Mouse (Mus musculus) liver, embryonic 16.5 days (tissue): ENCODE results near the gene Trit1. TPM values are rescaled to one million over a fixed set of nuclear protein-coding genes. Genes with fewer than 3 reads are reported as not detected.

ENCODE experiments used
- ATAC-seq: fragments of 200-750 bp; cut with Nextera tagmentation; 2 replicates; pipeline ENCODE4 v1.8.0; 2017; ENCODE audit warnings: low read depth, mild to moderate bottlenecking, moderate number of reproducible peaks, moderate library complexity
- H3K27ac ChIP-seq: fragments of 300-500 bp; sonication (generic); 2 replicates; pipeline ENCODE4 v1.5.1; 2014; ENCODE audit warnings: mild to moderate bottlenecking, low read length
- H3K27me3 ChIP-seq: fragments of 300-500 bp; sonication (generic); 2 replicates; pipeline ENCODE4 v1.6.1; 2014; ENCODE audit warnings: low read depth, low read length, mixed read lengths; ENCODE audit not compliant: control insufficient read depth, insufficient read depth
- H3K36me3 ChIP-seq: fragments of 300-500 bp; sonication (generic); 2 replicates; pipeline ENCODE4 v1.6.1; 2014; ENCODE audit warnings: mild to moderate bottlenecking; ENCODE audit not compliant: control insufficient read depth, insufficient read depth
- H3K4me1 ChIP-seq: fragments of 300-500 bp; sonication (generic); 2 replicates; pipeline ENCODE4 v1.6.1; 2014; ENCODE audit warnings: low read depth, low read length, mixed read lengths; ENCODE audit not compliant: control insufficient read depth
- H3K4me2 ChIP-seq: fragments of 300-500 bp; sonication (generic); 2 replicates; pipeline ENCODE4 v1.6.1; 2014; ENCODE audit warnings: low read depth, low read length, mixed read lengths
- H3K4me3 ChIP-seq: fragments of 300-500 bp; sonication (generic); 2 replicates; pipeline ENCODE4 v1.5.1; 2014; ENCODE audit warnings: low read depth, mild to moderate bottlenecking, low read length
- H3K9ac ChIP-seq: fragments of 300-500 bp; sonication (generic); 2 replicates; pipeline ENCODE4 v1.6.1; 2014; ENCODE audit warnings: low read depth, low read length
- H3K9me3 ChIP-seq: fragments of 300-500 bp; sonication (generic); replicated peaks from 2 replicates; pipeline ENCODE4 v1.6.1; 2016; ENCODE audit warnings: low read length; ENCODE audit not compliant: control insufficient read depth
- whole genome bisulfite sequencing: fragments of 180-500 bp; shearing (Covaris S2); extraction: QIAGEN DNeasy Blood & Tissue Kit; methylation state at CpG from one replicate; pipeline ENCODE4 v1.1.7; 2014; ENCODE audit not compliant: insufficient replicate concordance; 5-methylcytosine and 5-hydroxymethylcytosine counted together
- polyA plus RNA-seq: library from polyadenylated mRNA; unstranded; fragments of >200 nt; fragmentation: Nextera tagmentation; extraction: Ambion mirVana; gene quantifications from 2 replicates; pipeline ENCODE4 v1.2.1, GENCODE M21; 2015

Trit1 gene
- polyA plus RNA-seq = 6.3 and 7.0 TPM in 2 replicates

DNA sequence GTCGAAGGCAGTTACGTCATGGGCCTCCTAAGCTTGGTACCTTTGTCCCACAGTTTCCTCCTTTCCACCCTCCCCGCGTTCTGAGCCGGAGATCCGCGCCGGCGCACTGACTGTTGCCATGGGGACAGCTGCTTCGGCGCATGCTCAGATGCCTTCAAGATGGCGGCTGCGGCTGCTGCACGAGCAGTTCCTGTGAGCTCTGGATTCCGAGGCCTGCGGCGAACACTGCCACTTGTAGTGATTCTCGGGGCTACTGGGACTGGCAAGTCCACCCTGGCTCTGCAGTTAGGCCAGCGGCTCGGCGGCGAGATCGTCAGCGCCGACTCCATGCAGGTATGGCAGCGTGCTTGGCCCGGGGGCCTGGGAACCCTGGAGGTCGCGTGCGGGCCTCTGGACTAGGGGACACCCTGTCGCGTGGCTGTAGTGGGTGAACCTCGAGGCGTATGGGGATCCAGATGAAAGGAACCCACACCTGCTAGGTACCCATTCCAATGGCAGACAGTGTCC is at the start of gene Trit1:
Gene Trit1 (plus strand): TSS at position 147 of the 507 bp plus-strand sequence.
- peak within 1 kb of the TSS; percentile 81 for H3K9ac ChIP-seq
- H3K36me3 ChIP-seq = no peaks in the 10 kb centered on the region
- no peaks in the 10 kb centered on the region for H3K9me3 ChIP-seq
- under 1% methylated on average over 34 of the region's 34 CpGs for WGBS
- peaks cover 14% of the 10 kb centered on the region for H3K4me1 ChIP-seq
- peak; percentile 92 for ATAC-seq
- peak within 1 kb of the TSS; percentile 4; the same call in 1 of the 2 replicates for H3K27ac ChIP-seq
- H3K27me3 ChIP-seq = no peaks in the 10 kb centered on the region; the same call in 1 of the 2 replicates
- H3K4me2 ChIP-seq = peak within 1 kb of the TSS; percentile 75
- H3K4me3 ChIP-seq = peak within 1 kb of the TSS; percentile 85

DNA sequence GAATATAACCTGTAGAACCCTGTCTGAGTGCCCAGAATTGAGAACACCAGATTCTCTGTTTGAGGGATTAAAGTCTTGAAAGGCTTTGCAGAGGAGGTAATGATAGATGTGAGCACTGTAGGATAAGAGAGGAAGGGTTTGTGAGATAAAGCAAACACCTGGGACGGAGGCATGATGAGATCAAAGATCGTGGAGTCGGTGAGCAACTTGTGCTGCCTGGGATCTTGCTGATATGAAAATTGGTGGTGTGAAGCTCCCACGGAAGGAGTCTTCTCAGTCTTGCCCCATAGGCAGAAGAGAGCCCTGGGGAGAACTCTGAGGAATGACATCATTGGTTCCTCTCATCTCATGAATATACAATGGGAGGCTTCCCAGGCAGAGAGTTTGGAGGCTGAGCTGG is 48.3 kb upstream of the Trit1 start:
- Histone ChIP-seq H3K4me2 (no peak overlapping the region), H3K27ac (no peak overlapping the region), H3K9ac (no peak overlapping the region), H3K4me3 (no peak overlapping the region), H3K9me3 (no peaks in the 10 kb centered on the region), H3K36me3 (no peaks in the 10 kb centered on the region), H3K4me1 (no peaks in the 10 kb centered on the region), H3K27me3 (peaks cover 5% of the 10 kb centered on the region)
- ATAC-seq = no peak
- 46% methylated on average over 4 of the region's 4 CpGs for WGBS

DNA sequence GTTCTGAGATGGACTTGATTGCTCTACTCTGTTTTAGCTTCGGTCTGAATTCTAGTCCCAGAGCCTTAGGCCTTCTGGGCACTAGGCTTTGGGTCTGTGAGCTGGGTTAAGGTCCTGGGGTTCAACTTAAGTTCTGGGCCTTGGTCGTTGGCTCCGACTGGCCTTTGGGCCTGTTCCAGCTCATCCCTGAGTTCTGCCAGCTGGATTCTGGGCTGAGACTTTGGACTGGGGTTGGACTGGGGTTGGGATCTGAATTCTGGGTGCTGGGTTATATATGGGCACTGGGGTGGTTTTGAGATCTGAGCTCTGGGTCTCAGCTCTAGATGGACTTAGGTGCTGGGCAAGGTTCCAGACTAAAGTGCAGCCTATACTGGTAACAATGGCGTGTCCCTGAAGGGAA is 45.2 kb upstream of the Trit1 start:
- Histone ChIP-seq H3K9me3 (no peaks in the 10 kb centered on the region), H3K4me1 (no peaks in the 10 kb centered on the region), H3K36me3 (no peaks in the 10 kb centered on the region), H3K4me3 (no peak overlapping the region), H3K4me2 (no peak overlapping the region), H3K9ac (no peak overlapping the region), H3K27ac (no peak overlapping the region), H3K27me3 (no peaks in the 10 kb centered on the region)
- WGBS = 58% methylated on average over 4 of the region's 4 CpGs
- ATAC-seq = no peak

DNA sequence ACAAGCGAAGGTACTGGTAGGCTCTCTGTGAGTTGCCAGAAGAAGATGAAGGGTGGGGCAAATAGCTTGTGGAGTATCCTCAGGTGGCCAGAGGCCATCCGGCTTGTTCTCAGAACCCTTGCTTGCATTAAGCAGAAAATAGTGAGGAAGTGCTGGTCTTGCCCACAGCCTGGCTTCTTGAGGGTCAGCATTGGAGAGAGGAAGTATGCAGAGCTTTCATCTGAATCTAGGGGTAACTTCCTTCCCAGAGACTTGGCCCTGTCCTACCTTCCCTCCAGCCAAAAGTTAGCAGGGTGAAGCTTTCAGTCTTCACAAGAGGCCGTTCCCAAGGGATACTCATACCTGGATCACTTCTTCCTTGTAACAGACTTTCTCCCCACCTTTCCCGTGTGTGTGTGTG is 44.8 kb upstream of the Trit1 start:
- no peak for ATAC-seq
- H3K27ac ChIP-seq = no peak overlapping the region
- no peaks in the 10 kb centered on the region for H3K9me3 ChIP-seq
- H3K4me1 ChIP-seq = no peaks in the 10 kb centered on the region
- H3K9ac ChIP-seq = no peak overlapping the region
- no peaks in the 10 kb centered on the region for H3K36me3 ChIP-seq
- no peak overlapping the region for H3K4me2 ChIP-seq
- H3K27me3 ChIP-seq = no peaks in the 10 kb centered on the region
- WGBS = 48% methylated on average over 4 of the region's 4 CpGs
- H3K4me3 ChIP-seq = no peak overlapping the region

DNA sequence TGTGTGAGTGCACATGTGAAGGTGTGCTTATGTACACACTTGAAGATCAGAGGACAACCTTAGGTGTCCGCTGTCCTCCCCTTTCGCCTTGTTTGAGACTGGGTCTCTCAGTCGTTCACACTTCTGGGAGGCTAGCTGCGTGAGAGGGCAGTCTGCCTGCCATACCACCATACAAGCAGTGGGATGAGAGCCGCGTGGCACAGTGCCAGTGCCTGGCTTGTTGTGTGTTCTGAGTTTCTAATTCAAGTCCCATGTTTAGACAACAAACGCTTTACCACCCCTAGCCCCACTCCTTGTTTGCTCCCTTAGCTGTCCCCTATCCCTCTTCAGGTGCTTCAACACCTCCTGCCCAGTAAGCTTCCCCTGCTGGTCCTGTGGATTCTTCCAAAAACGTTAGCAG is 44.3 kb upstream of the Trit1 start:
- no peak overlapping the region for H3K4me3 ChIP-seq
- H3K4me1 ChIP-seq = no peaks in the 10 kb centered on the region
- no peaks in the 10 kb centered on the region for H3K36me3 ChIP-seq
- H3K4me2 ChIP-seq = no peak overlapping the region
- H3K9ac ChIP-seq = no peak overlapping the region
- no peaks in the 10 kb centered on the region for H3K9me3 ChIP-seq
- 61% methylated on average over 8 of the region's 8 CpGs for WGBS
- H3K27ac ChIP-seq = no peak overlapping the region
- no peak for ATAC-seq
- H3K27me3 ChIP-seq = no peaks in the 10 kb centered on the region

DNA sequence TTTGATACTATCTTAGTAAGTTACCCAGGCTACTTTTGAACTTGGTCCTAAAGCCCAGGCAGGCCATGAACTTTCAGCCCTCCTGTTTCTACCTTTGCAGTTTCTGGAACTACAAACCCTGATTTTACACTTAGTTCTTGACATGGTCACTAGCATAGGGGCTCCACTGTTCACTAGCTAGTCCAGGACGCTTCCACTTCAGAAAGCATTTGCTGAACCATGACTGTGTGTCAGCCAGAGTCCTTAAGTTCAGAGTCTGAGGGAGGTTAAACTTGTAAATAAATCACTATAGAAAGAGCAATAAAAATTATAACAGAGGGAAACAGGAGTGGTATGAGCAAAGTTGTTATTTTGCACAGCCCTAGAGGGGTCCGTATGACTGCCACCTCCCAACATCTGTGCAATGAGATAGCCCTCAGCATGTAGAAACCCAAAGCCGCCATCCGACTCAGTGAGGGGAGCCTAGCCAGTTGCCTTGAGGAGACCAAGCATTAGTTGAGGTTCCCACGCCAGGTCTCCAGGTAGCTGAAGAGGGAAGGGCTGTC is 41.3 kb upstream of the Trit1 start:
- Histone ChIP-seq H3K27ac (no peak overlapping the region), H3K4me3 (no peak overlapping the region), H3K36me3 (no peaks in the 10 kb centered on the region), H3K9me3 (no peaks in the 10 kb centered on the region), H3K4me2 (no peak overlapping the region), H3K9ac (no peak overlapping the region), H3K4me1 (no peaks in the 10 kb centered on the region), H3K27me3 (no peaks in the 10 kb centered on the region)
- WGBS = 56% methylated on average over 5 of the region's 5 CpGs
- no peak for ATAC-seq

DNA sequence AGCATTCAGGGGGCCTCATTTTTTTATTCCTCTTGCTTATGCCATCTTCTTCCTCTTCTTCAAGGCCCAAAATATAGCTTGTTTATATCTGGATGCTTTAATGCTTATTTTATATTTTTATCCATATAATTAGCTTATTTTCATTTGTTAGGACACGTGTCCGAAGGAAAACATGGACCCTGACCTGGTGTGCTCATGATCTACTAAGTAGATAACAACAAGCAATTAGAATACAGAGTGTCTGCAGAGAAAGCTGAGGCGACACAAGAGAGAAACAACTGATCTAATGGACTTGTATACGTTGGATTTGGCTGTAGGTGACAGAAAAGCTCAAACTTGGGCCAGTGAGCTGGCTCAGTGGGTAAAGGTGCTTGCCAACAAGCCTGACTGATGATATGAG is 39.5 kb upstream of the Trit1 start:
- ATAC-seq = no peak
- H3K4me1 ChIP-seq = no peaks in the 10 kb centered on the region
- H3K4me3 ChIP-seq = no peak overlapping the region
- H3K9me3 ChIP-seq = no peaks in the 10 kb centered on the region
- no peak overlapping the region for H3K4me2 ChIP-seq
- no peak overlapping the region for H3K27ac ChIP-seq
- no peaks in the 10 kb centered on the region for H3K36me3 ChIP-seq
- 53% methylated on average over 4 of the region's 4 CpGs for WGBS
- H3K9ac ChIP-seq = no peak overlapping the region
- H3K27me3 ChIP-seq = no peaks in the 10 kb centered on the region

DNA sequence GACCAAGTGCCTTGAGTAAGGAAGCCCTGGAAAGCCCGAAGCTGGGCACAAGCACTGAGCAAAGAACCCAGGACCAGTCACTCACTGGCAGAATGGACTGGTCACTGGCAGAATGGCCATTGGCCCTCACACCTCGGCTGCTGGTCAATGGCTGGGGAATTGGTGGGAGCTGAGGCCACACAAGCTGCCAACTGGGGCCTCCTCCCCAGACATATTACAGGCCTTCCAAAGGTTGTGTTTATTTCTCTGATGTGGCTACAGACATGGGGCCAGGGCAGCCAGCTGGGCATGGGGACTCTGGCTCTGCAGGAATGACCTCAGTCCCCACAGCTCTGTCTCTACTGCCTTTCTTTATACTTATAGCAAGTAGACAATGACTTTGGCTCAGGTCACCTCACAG is 37.5 kb upstream of the Trit1 start:
- 52% methylated on average over 2 of the region's 2 CpGs for WGBS
- Histone ChIP-seq H3K9ac (no peak overlapping the region), H3K36me3 (no peaks in the 10 kb centered on the region), H3K9me3 (no peaks in the 10 kb centered on the region), H3K4me2 (no peak overlapping the region), H3K27me3 (peaks cover 11% of the 10 kb centered on the region), H3K4me1 (no peaks in the 10 kb centered on the region), H3K27ac (no peak overlapping the region), H3K4me3 (no peak overlapping the region)
- ATAC-seq = no peak

DNA sequence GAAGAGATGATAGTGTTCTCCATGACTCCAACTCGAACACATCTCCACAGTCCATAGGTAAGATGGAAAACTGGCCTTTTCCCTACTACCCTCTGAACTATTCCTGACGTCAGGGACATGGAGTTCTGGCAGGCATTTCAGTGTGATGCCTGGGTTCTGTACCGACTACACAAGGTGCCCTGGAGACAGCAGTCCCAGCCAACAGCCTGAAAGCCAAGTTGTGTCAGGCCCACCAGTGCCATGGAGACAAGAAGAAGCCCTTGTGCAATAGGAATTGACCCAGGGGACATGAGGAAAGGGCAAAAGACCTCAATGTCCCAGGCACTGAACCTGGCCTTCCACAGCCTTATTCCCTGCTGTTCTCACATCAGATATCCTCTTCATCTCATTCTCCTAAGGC is 36.6 kb upstream of the Trit1 start:
- H3K4me1 ChIP-seq = no peaks in the 10 kb centered on the region
- H3K9ac ChIP-seq = no peak overlapping the region
- no peak overlapping the region for H3K4me2 ChIP-seq
- no peaks in the 10 kb centered on the region for H3K36me3 ChIP-seq
- no peak overlapping the region for H3K4me3 ChIP-seq
- 42% methylated on average over 3 of the region's 3 CpGs for WGBS
- H3K9me3 ChIP-seq = no peaks in the 10 kb centered on the region
- no peak overlapping the region for H3K27ac ChIP-seq
- peaks cover 11% of the 10 kb centered on the region for H3K27me3 ChIP-seq
- ATAC-seq = no peak
